Mouse (Mus musculus): ENCODE measurements around the gene Elmsan1. TPM values are rescaled to one million over a fixed set of nuclear protein-coding genes. Genes with fewer than 3 reads are reported as not detected.

Gene Elmsan1
- polyA plus RNA-seq, 1 experiment from 2014 or later: 7.3 TPM

Other genes with a start within 250 kb of the Elmsan1 start
- gene Heatr4, start 234.0 kb downstream of the Elmsan1 start, polyA plus RNA-seq (2016; fragmentation: Nextera tagmentation; extraction: Ambion mirVana): not detected in 2 replicates
- gene Acot2, start 231.0 kb downstream of the Elmsan1 start, polyA plus RNA-seq (2016; fragmentation: Nextera tagmentation; extraction: Ambion mirVana): 18.9 and 19.1 TPM in 2 replicates
- 21.5 and 29.6 TPM in 2 replicates for gene Acot1, start 209.4 kb downstream of the Elmsan1 start, polyA plus RNA-seq (2016; fragmentation: Nextera tagmentation; extraction: Ambion mirVana)
- gene Acot4, start 180.5 kb downstream of the Elmsan1 start, polyA plus RNA-seq (2016; fragmentation: Nextera tagmentation; extraction: Ambion mirVana): 0.16 and 0.39 TPM in 2 replicates
- gene Gm49366, start 179.9 kb downstream of the Elmsan1 start, polyA plus RNA-seq (2016; fragmentation: Nextera tagmentation; extraction: Ambion mirVana): not detected in 2 replicates
- 0.23 and 0.25 TPM in 2 replicates for gene Acot3, start 166.7 kb downstream of the Elmsan1 start, polyA plus RNA-seq (2016; fragmentation: Nextera tagmentation; extraction: Ambion mirVana)
- not detected in 2 replicates for gene Acot5, start 149.6 kb downstream of the Elmsan1 start, polyA plus RNA-seq (2016; fragmentation: Nextera tagmentation; extraction: Ambion mirVana)
- gene Acot6, start 118.2 kb downstream of the Elmsan1 start, polyA plus RNA-seq (2016; fragmentation: Nextera tagmentation; extraction: Ambion mirVana): 0.80 and 0.81 TPM in 2 replicates
- gene Dnal1, start 104.5 kb downstream of the Elmsan1 start, polyA plus RNA-seq (2016; fragmentation: Nextera tagmentation; extraction: Ambion mirVana): 4.1 and 6.7 TPM in 2 replicates
- 1.3 and 1.6 TPM in 2 replicates for gene Pnma1, start 70.4 kb downstream of the Elmsan1 start, polyA plus RNA-seq (2016; fragmentation: Nextera tagmentation; extraction: Ambion mirVana)
- 16.5 and 16.6 TPM in 2 replicates for gene Ptgr2, start 66.4 kb upstream of the Elmsan1 start, polyA plus RNA-seq (2016; fragmentation: Nextera tagmentation; extraction: Ambion mirVana)
- 116 and 119 TPM in 2 replicates for gene Zfp410, start 98.0 kb upstream of the Elmsan1 start, polyA plus RNA-seq (2016; fragmentation: Nextera tagmentation; extraction: Ambion mirVana)
- gene Coq6, start 142.8 kb upstream of the Elmsan1 start, polyA plus RNA-seq (2016; fragmentation: Nextera tagmentation; extraction: Ambion mirVana): 44.8 and 44.9 TPM in 2 replicates
- 4.0 and 4.7 TPM in 2 replicates for gene Fam161b, start 143.0 kb upstream of the Elmsan1 start, polyA plus RNA-seq (2016; fragmentation: Nextera tagmentation; extraction: Ambion mirVana)
- gene Entpd5, start 190.1 kb upstream of the Elmsan1 start, polyA plus RNA-seq (2016; fragmentation: Nextera tagmentation; extraction: Ambion mirVana): 8.1 and 10.0 TPM in 2 replicates
- 0.49 and 0.80 TPM in 2 replicates for gene Bbof1, start 190.2 kb upstream of the Elmsan1 start, polyA plus RNA-seq (2016; fragmentation: Nextera tagmentation; extraction: Ambion mirVana)
- 23.3 and 24.6 TPM in 2 replicates for gene Rnf113a2, start 198.3 kb upstream of the Elmsan1 start, polyA plus RNA-seq (2016; fragmentation: Nextera tagmentation; extraction: Ambion mirVana)
- 16.0 and 18.2 TPM in 2 replicates for gene Aldh6a1, start 232.1 kb upstream of the Elmsan1 start, polyA plus RNA-seq (2016; fragmentation: Nextera tagmentation; extraction: Ambion mirVana)
- 28.4 and 28.6 TPM in 2 replicates for gene Lin52, start 232.5 kb upstream of the Elmsan1 start, polyA plus RNA-seq (2016; fragmentation: Nextera tagmentation; extraction: Ambion mirVana)